Comparison of ENCODE assay signal across 8 mouse cellular contexts in genomic region chr4:98622996-98623673, GRCm38 (mm10).
DNase-seq lines count a peak whose midpoint lies in the region; ATAC-seq and TF ChIP-seq lines count a peak whose summit lies in the region.

No protein-coding gene starts in this region.

- no peak for ATAC-seq in heart, embryonic 14.5 days (ENCODE audit: insufficient number of reproducible peaks, insufficient read depth, low FRiP score, low read depth)
- ATAC-seq in midbrain, postnatal 0 days (ENCODE audit: low FRiP score): no peak; the same call in 1 of the 2 replicates

- no peaks in the 10 kb centered on the region for H3K27me3 ChIP-seq in heart, embryonic 14.5 days (ENCODE audit: control insufficient read depth, insufficient read depth, low read length)
- H3K27me3 ChIP-seq in hindbrain, embryonic 10.5 days (ENCODE audit: insufficient read depth, poor library complexity, severe bottlenecking): no peaks in the 10 kb centered on the region
- no peaks in the 10 kb centered on the region for H3K27me3 ChIP-seq in midbrain, postnatal 0 days (ENCODE audit: insufficient read depth, low read length)

- H3K9ac ChIP-seq in heart, embryonic 14.5 days (ENCODE audit: low read length): 0 out of 2 replicates have a peak overlapping the region, but pooled peaks have one; percentile 17
- H3K9ac ChIP-seq in midbrain, postnatal 0 days (replicated peaks; ENCODE audit: low read length, poor library complexity, severe bottlenecking): no peak overlapping the region

- H3K9me3 ChIP-seq in heart, embryonic 14.5 days (ENCODE audit: control insufficient read depth, low read length): no peaks in the 10 kb centered on the region
- H3K9me3 ChIP-seq in hindbrain, embryonic 10.5 days: no peaks in the 10 kb centered on the region
- H3K9me3 ChIP-seq in midbrain, postnatal 0 days (ENCODE audit: low read length): no peaks in the 10 kb centered on the region

- peak; percentile 41 for TF ChIP-seq CTCF in midbrain, postnatal 0 days (IDR thresholded peaks at IDR 0.05)

- H3K27ac ChIP-seq in heart, embryonic 14.5 days (replicated peaks in 1 of 2; ENCODE audit: control insufficient read depth in 1 of 2, insufficient read depth in 1 of 2, low read depth in 2 of 2, low read length in 2 of 2): peak overlapping the region; percentile 10 to 36
- peak overlapping the region; percentile 57 for H3K27ac ChIP-seq in hindbrain, embryonic 10.5 days
- no peak overlapping the region for H3K27ac ChIP-seq in midbrain, postnatal 0 days (ENCODE audit: low read depth, low read length)

- intact Hi-C loops in gastrocnemius, postnatal 14 days (cut with DNase I; ENCODE audit: low total_unique reads): no loop called here

- H3K36me3 ChIP-seq in heart, embryonic 14.5 days (ENCODE audit: control insufficient read depth, insufficient read depth, low read length): no peaks in the 10 kb centered on the region
- no peaks in the 10 kb centered on the region for H3K36me3 ChIP-seq in hindbrain, embryonic 10.5 days
- H3K36me3 ChIP-seq in midbrain, postnatal 0 days (ENCODE audit: insufficient read depth, low read length): no peaks in the 10 kb centered on the region

- H3K4me1 ChIP-seq in heart, embryonic 14.5 days (ENCODE audit: control insufficient read depth in 2 of 2, insufficient read depth in 2 of 2, low read length in 2 of 2): peaks cover 2 to 17% of the 10 kb centered on the region in 2 experiments; a peak in 3 of 4 replicates
- peaks cover 15% of the 10 kb centered on the region for H3K4me1 ChIP-seq in hindbrain, embryonic 10.5 days (replicated peaks)
- H3K4me1 ChIP-seq in midbrain, postnatal 0 days (ENCODE audit: insufficient read depth, low read length): no peaks in the 10 kb centered on the region

- WGBS in heart, embryonic 14.5 days: 26% methylated on average over 3 of the region's 3 CpGs
- WGBS in hindbrain, embryonic 10.5 days: 51% methylated on average over 3 of the region's 3 CpGs
- WGBS in midbrain, postnatal 0 days: 42% methylated on average over 3 of the region's 3 CpGs

- H3K4me2 ChIP-seq in heart, embryonic 14.5 days (ENCODE audit: low read length): no peak overlapping the region
- no peak overlapping the region for H3K4me2 ChIP-seq in midbrain, postnatal 0 days (ENCODE audit: low read depth, low read length, poor library complexity, severe bottlenecking)

- no peak for DNase-seq in heart, adult 9 months (ENCODE audit: low spot score in 2 of 2)
- peak; percentile 63 for DNase-seq in brain, adult 2 months (ENCODE audit: low read depth, low spot score)
- DNase-seq in hindbrain, embryonic 10.5 days (ENCODE audit: low spot score): peak; percentile 22
- DNase-seq in midbrain, postnatal 0 days (ENCODE audit: low spot score): peak; percentile 72
- DNase-seq in gastrocnemius, postnatal 14 days: no peak
- no peak for DNase-seq in frontal cortex, postnatal 14 days (ENCODE audit: low spot score in 2 of 2)
- DNase-seq in urinary bladder, postnatal 25 days (ENCODE audit: low spot score): no peak

- H3K4me3 ChIP-seq in heart, embryonic 14.5 days (ENCODE audit: control insufficient read depth in 1 of 2, insufficient read depth in 1 of 2, low read depth in 1 of 2, low read length in 2 of 2): no peak overlapping the region
- no peak overlapping the region for H3K4me3 ChIP-seq in hindbrain, embryonic 10.5 days
- no peak overlapping the region for H3K4me3 ChIP-seq in midbrain, postnatal 0 days (ENCODE audit: low read depth, low read length)

Comparison
In these comparisons a context has a peak if more than half of its experiments do, and no peak if none do; other contexts are left out.
1. DNase-seq: peak in brain, adult 2 months (single experiment), hindbrain, embryonic 10.5 days (single experiment) and midbrain, postnatal 0 days (single experiment); none in heart, adult 9 months (0 of 2), gastrocnemius, postnatal 14 days (single experiment), frontal cortex, postnatal 14 days (0 of 2) and urinary bladder, postnatal 25 days (single experiment).